Mouse (Mus musculus) naive thymus-derived CD4-positive, alpha-beta T cell, adult 2 months (primary cell): ENCODE results near the gene Slc17a6.
"Not testable (repeated sequence)": the region's sequence is repeated elsewhere in the genome, so short reads cannot be mapped to it uniquely, and the experiment has no call there.

ENCODE experiments used
- DNase-seq: peaks from one replicate; pipeline ENCODE4 v3.0.0-alpha.2; 2011; ENCODE audit warnings: low read depth

Slc17a6 gene

GRCm38 (mm10) chr7:51693539-51694217 is 71.9 kb downstream of the Slc17a6 start:
- no peak for DNase-seq

GRCm38 (mm10) chr7:51694452-51694851 is 72.6 kb downstream of the Slc17a6 start:
- no peak for DNase-seq

GRCm38 (mm10) chr7:51709508-51709907 is 87.7 kb downstream of the Slc17a6 start:
- DNase-seq, result no peak

- not testable (repeated sequence) for DNase-seq
Observed at GRCm38 (mm10) chr7:51710346-51710745, 88.5 kb downstream of the Slc17a6 start.

GRCm38 (mm10) chr7:51715771-51716170 is 94.0 kb downstream of the Slc17a6 start:
- no peak for DNase-seq
